Mouse (Mus musculus): ENCODE results near the gene Pdcd2l. TPM values are rescaled to one million over a fixed set of nuclear protein-coding genes. Genes with fewer than 3 reads are reported as not detected.

The Pdcd2l gene
- 8.3 and 26.0 TPM in 2 replicates for total RNA-seq (2015; ENCODE audit: low replicate concordance)
- 2.0 and 15.0 TPM in 2 replicates for total RNA-seq (2017; ENCODE audit: low replicate concordance)

DNA sequence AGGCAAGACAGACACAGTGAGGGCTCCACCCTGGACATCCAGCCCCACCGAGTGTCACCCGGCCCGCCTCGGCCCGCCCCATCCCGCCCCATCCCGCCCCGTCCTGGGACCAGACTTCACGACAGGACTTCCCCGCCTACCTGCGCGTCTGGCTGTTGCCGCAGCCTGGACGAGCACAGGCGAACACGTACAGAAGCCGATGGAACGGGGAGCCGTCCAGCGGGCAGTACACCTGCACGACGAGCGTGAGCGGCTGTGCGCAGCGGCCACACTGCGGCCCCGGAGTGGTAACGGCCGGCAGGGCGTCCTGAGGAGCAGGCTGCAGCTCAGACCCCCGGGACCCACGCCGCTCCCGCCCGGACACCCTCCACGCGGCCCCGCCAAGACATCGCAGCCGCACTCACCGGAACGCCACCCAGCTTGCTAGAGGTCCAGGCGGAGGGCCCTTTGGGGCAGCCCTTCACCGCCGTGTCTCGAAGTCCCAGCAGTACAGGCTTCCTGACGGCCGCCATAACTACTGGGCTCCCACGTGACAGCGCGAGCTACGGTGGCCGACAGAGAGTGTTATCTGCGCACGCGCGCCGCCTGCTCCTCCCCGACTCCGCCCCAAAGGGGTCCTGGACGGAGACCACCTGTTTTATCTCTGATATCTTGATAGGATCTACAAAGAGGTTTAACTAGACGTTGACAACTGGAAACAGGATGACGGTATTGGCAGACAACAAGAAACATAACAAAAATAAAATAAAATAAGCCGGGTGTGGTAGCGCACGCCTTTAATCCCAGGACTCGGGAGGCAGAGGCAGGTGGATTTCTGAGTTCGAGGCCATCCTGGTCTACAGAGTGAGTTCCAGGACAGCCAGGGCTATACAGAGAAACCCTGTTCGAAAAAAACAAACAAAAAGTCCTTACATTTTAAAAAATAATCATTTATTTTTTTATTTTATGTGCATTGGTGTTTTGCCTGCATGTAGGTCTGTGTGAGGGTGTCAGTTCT, at the start of gene Pdcd2l:
Gene Pdcd2l (minus strand): TSS at position 530 of the 997 bp plus-strand sequence.
- ATAC-seq (replicated peaks; ENCODE audit: low FRiP score, poor library complexity, severe bottlenecking) = peak; percentile 91

DNA sequence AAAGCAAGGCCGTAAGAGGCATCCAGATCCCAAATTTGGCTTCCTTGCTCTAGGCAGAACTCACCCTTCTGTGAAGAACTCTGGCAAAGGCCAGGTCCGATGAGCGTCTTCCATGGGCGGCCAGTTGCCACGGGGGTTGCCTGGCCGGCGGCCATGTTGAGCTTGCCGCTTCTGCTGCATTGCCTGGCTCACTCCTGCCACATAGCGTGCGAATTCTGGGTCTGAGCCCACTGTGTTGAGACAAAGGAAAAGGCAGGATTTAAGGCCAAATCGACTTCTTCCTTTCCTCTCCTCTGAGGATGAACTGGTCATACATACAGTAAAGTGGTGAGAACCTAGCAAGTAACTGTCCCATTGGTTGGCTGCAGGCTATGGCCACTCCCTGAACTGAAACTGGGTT, 45.7 kb upstream of the Pdcd2l start:
- ATAC-seq (replicated peaks; ENCODE audit: low FRiP score, poor library complexity, severe bottlenecking) = no peak

DNA sequence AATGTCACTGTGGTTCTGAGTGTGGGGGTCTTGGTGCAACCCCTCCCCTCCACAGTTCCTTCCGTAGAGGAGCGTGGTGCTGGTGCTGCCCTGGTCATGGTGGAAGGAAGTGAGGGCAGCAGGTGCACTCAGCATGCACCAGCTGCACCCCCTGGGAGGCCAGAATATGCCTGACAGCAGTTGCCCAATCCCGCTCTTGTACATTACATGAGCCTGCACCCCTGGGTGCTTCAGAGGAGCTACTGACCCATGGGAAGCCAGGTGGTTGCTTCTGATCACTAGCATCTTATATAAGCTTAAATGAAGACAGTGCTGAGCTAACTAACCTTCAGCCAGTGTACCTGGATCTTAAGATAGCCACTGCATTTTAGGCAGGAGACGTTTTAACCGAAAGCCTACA, 41.6 kb upstream of the Pdcd2l start:
- ATAC-seq (replicated peaks; ENCODE audit: low FRiP score, poor library complexity, severe bottlenecking) = no peak

DNA sequence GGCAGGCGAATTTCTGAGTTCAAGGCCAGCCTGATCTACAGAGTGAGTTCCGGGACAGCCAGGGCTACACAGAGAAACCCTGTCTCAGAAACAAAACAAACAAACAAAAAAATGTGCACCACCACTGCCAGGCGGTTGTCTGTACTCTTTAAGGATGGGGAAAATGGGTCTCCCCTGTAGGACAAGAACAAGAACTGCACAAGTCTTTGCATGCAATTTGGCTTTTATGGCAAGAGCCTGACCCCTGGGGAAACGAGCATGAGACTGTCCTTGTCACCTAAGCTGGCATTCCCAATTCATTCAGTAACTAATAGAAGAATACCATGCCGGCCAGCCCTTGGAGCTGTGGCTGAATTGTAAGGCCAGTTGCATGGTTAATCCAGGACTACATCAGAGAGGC, 39.1 kb upstream of the Pdcd2l start:
- no peak for ATAC-seq (replicated peaks; ENCODE audit: low FRiP score, poor library complexity, severe bottlenecking)

DNA sequence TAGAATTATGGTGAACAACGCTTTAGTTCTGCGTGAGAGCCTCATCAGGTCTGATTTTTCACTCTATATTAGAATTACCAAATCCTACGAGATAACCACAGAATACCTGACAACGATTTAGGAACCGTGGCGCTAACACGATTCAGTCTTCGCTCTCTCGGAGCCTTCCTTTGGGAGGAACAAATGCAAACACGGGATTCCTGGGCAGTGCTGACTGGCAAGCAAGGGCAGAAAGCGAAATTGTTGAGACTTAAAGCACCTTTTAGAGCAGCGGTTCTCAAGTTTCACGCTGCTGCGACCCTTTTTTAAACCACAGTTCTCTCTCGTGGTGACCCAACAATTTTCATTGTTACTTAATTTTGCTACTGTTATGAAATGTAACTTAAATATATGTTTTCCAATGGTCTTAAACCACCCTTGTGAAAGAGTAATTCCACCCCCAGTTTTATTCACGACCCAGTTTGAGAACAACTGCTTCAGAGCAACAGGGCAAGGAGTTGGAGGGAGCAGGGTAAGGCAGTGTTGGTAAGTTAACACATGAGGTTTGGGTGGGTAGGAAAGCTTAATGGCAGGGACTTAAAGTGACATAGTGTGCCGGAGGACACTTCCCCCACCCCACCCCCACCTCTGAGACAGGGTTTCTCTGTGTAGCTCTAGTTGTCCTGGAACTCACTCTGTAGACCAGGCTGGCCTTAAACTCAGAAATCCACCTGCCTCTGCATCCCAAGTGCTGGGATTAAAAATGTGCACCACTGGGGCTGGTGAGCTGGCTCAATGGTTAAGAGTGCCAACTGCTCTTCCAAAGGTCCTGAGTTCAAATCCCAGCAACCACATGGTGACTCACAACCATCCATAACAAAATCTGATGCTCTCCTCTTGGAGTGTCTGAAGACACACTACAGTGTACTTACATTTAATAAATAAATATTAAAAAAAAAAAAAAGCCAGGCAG, 38.4 kb upstream of the Pdcd2l start:
- ATAC-seq (replicated peaks; ENCODE audit: low FRiP score, poor library complexity, severe bottlenecking) = no peak

DNA sequence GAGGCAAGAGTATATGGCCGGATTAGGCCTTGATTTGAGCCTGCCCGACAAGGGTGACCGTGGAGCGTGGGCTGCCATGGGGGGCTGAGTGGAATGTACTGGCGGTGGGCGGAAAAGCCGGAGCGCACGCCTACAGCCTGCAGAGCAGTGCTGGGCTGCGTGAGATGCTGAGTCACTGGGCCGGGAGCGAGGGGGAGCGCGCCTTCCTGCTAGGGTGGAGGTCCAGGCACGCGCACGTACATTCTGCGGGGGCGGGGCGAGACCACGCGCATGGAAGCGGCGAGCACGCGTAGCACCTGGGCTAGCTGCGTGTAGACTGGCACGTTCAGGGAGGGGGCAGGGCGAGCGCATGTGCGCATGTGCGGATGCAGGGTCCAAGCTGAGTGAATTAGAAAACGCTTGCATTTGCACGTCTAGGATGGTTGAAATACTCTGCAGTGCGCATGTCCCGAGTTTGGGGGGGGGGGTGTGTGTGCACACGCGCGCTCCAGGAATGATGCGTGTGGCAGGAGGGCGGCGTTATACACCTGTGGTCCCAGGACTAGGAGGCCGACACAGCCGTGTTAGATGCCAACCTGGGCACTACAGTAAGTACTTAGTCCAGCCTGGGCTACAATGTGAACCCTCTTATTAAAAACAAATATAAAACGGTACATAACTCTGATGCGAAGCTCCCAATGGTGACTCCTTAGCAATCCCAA, 37.6 kb upstream of the Pdcd2l start:
- peak; percentile 93 for ATAC-seq (replicated peaks; ENCODE audit: low FRiP score, poor library complexity, severe bottlenecking)

DNA sequence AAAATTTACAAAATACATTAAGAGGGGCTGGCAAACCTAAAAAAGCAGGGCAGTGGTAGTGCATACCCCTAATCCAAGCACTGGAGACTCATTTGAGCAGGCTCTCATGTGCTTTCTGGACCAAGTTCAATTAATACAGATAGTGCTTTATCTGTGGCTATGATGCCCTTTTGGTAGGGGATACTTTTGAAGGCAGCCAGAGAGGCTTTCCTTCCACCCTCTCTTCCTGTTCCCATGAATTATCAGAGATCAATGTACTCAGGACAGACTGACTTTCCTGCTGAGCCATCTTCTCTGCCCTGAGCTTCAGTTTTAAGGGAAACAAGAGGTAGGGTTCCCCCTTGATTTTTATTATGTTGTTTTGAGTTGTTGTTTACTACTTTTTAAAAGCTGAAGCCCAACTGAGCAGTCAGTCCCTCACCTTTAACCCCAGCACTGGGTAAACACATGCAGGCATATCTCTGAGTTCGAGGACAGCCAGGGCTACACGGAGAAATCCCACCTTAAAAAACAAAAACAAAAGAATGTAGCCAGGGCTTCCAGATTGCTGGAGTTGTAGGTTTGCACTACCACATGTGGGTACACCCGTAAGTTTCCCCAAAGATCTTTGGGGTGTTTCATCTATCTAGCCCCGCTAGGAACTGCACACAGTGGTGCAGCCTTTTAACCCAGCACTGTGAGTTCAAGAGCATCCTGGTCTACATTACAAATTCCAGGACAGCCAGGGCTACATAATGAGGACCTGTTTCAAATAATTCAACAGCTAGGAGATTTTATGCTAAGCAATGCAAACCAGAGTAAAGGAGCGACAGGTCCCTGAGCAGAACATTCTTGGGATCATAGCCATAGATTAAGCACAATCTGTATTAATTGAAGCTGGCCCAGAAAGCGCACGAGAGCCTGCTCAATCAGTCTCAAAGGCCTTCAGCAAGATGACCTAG, 36.6 kb upstream of the Pdcd2l start:
- ATAC-seq (replicated peaks; ENCODE audit: low FRiP score, poor library complexity, severe bottlenecking) = no peak

DNA sequence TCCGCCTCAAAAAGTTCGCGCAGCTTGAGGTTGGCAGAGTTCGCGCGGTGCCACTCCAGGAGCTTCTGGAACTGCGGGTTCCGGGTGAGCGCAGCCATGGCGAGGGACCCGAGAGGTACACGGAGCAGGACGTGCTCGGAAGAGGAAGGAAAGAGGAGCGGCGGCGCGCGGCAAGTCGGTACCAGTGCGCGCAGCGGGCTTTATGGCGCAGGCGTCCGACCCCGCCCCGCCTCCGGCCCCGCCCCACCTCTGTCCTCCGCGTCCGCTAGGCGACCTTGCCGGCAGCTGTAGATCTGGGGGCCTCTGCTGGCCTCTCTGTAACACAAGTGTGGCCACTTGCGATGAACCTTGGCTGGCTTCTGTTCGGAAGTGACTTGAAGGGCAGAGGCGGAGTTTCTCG, 33.7 kb upstream of the Pdcd2l start, which contains the start of gene Gpi1:
Gene Gpi1 (minus strand): TSS at position 221 of the 400 bp plus-strand sequence.
- peak; percentile 77 for ATAC-seq (replicated peaks; ENCODE audit: low FRiP score, poor library complexity, severe bottlenecking)

DNA sequence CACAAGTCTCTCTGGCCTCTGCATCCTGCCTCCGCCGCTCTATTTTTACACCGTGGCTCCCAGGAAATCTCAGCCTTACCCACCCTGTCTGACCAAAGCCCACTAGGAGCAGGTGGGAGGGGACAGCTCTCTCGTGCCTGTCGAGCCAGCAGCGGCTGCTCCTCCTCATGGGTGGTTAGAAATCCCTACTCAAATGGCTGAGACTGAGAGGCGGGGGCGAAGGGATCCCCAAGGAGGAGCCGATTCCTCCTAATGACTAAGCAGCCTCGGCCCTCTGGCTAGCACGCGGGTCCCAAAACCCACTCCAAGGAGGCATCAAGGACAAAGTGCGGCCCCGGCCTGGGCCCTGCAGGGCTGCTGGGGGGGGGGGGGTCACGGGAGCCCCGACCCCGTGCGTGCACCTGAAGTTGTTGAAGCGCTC, 33.2 kb upstream of the Pdcd2l start:
- ATAC-seq (replicated peaks; ENCODE audit: low FRiP score, poor library complexity, severe bottlenecking) = no peak

DNA sequence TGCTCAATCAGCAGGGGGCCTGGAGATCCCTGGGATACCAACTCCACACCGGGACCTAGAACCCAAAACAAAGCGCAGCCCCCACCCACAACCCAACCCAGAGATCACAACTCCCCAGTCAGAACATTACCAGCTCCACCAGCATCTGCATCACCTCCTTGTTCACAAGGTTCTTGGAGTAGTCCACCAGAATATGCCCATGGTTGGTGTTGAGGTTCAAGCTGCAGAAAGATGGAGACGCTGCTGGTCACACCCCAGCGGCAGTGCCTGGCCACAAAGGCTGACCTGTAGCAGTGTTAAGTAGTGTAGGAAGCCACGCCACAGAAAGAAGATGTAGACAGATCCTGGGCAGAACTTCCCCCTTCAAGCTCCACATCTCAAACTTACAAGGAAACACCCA, 32.7 kb upstream of the Pdcd2l start:
- no peak for ATAC-seq (replicated peaks; ENCODE audit: low FRiP score, poor library complexity, severe bottlenecking)

DNA sequence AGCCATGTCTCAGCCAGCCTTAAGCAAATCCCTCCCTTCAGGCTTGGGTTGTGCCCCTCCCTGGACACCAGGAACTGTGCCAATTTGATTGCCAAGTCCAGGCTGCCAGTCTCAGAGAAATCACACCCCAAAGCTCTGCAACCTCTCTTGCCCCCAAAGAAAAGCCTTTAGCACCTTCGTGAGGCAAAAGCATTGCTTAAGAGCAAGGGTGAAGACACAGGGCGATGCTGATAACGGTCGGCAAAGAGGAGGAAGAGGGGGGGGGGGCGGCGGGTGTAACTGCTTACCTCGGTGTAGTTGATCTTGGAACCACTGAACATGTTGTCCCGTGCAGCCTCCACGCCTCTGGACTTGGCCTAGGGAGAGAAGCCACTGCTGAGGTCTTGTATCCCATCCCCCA, 32.2 kb upstream of the Pdcd2l start:
- ATAC-seq (replicated peaks; ENCODE audit: low FRiP score, poor library complexity, severe bottlenecking) = no peak

DNA sequence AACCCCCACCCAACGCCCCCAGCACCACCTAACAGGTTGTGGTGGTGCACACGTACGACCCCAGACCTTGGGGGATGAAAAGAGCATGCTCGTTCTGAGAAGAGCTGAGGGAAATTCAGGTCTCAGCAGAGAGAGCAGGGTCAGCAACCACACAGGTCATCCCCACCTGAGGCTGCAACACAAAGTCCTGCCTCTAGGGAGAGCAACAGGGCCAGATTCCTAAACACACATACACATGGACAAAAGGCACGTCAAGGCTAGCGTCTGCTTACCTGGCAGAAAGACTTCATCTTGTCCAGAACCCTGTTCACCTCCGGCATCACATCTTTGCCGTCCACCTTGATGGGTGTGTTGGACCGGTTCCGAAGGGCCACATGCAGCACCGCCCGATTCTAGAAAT, 30.4 kb upstream of the Pdcd2l start:
- no peak for ATAC-seq (replicated peaks; ENCODE audit: low FRiP score, poor library complexity, severe bottlenecking)

DNA sequence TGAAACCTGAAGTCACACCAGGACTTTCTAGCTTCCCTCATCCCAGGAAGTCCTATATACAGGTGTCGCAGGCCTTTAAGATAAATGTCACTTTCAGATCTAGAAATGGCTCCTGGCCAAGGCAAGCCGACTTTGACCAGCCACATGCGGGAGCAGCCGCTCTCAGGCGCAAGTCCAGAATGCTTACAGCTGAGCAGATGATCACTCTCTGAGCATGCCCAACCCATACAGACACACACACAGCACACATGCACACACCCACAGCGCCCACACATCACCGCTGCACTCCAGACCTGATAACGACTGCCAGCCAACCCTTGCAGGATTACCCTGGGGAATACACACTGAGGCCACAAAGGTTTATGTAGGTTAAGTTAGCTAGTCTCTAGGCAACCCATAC, 29.6 kb upstream of the Pdcd2l start:
- no peak for ATAC-seq (replicated peaks; ENCODE audit: low FRiP score, poor library complexity, severe bottlenecking)

DNA sequence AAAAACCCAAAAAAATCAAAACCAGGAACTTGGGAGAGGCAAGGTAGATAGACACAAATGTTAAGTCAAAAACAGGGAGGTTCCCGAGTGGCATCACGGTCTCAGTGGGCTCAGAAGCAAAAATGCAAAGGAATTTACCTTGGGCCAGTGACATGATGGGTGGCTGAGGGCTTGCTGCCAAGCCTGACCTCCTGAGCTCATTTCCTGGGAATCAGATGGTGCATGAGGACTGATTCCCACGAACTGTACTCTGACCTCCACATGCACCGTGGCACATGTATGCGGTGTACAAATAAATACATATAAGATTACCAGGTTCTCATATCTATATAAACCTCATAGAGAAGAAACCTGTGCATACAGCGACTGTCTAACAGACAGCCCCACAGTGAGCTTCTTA, 27.8 kb upstream of the Pdcd2l start:
- ATAC-seq (replicated peaks; ENCODE audit: low FRiP score, poor library complexity, severe bottlenecking) = no peak

DNA sequence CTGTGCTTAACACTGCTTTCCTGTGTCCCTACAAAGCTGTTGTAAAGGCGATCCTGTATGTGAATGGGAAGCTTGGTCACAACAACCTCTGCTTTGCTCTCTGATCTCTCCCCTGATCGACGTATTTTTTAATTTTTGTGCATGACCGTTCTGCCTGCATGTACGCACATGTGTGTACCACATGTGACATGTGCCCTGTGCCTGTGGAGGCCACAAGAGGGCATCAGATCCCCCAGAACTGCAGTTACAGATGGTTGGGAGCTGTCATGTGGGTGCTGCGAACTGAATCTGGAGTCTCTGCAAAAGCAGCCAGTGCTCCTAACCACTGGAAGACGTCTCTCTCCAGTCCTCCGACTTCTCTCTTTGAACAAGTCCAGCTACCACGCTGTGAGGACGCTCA, 25.9 kb upstream of the Pdcd2l start:
- no peak for ATAC-seq (replicated peaks; ENCODE audit: low FRiP score, poor library complexity, severe bottlenecking)

DNA sequence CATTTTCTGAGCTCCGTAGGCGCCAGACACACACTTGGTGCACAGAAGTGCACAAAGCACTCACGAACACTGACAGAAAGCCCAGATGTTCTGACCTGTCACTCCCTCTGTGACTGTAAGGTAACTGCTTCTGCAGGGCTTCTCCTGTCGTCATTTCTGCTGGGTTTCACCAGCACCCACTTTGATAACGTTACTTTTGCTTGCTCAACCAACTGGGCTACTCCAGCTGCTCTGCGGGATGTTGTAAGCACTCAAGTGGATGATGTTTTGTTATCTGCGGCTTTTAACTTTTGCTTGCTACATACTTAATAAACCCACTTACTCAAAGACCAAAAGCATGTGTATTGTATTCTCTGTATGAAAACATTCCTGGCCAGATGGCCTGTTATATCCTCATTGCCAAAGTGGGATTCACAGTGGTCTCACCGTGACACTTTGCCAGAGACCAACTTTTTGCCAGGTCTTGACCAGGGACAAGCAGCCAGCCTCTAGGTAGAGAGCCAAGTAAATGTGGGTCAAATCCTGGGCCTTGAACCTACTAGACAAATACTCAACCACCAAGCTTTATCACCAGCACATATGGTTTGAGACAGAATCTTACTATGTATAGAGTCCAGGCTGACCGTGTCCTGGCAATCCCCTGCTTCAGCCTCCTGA, 25.3 kb upstream of the Pdcd2l start:
- no peak for ATAC-seq (replicated peaks; ENCODE audit: low FRiP score, poor library complexity, severe bottlenecking)

DNA sequence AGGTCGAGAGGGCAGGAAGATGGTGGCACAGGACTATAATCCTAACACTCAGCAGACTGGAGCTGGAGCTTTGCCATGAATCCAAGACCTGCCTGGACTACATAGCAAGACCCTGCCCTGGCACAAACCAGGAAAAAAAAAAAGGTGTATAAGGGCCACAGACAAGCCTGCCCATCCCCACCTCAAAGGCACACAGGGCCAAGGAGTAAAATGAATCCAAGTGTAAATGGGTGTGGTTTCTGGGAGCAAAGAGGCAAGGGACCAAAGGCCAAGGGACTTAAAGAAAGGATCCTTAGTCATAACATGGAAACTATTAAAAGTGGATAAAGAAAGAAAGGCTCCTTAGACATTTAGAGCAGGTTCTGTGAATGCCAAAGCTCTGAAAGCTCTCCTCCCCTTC, 22.0 kb upstream of the Pdcd2l start:
- ATAC-seq (replicated peaks; ENCODE audit: low FRiP score, poor library complexity, severe bottlenecking) = no peak

DNA sequence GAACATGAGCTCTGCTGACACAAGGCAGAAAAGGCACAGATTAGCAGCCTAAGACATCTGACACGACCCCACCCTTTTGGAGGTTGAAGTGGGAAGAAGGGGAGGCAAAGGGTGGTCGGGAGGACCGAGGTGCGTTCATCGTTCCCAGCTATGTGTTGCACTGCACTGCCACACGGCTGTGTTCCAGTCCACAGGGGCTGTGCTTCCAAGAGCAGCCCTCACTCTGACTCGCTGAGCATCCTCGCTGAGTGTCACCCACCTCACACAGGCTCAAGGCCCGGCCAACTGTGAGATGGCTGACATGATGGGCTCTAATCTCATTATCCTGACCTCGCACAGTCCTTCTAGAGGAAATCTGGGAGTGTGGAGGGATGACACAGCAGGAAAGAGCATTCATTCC, 20.0 kb upstream of the Pdcd2l start:
- ATAC-seq (replicated peaks; ENCODE audit: low FRiP score, poor library complexity, severe bottlenecking) = no peak
